7 mouse cellular contexts compared by ENCODE assay signal in genomic region chr10:78279210-78279609, GRCm38 (mm10). TPM values are rescaled to one million over a fixed set of nuclear protein-coding genes. Genes with fewer than 3 reads are reported as not detected.
DNase-seq lines count a peak whose midpoint lies in the region; ATAC-seq and TF ChIP-seq lines count a peak whose summit lies in the region.

No protein-coding gene starts in this region.

- DNase-seq in T-cell, adult 2 months (ENCODE audit: low spot score), result peak; percentile 49
- DNase-seq in embryo, embryonic 9.5 days (ENCODE audit: extremely low spot score), result peak; percentile 41
- DNase-seq in hindbrain, embryonic 10.5 days (ENCODE audit: low spot score), result peak; percentile 55
- DNase-seq in layer of hippocampus, adult 8-10 months (ENCODE audit: low spot score in 2 of 2), result peak; percentile 36 to 59
- DNase-seq in lung, postnatal 0 days (ENCODE audit: low spot score), result peak; percentile 76
- DNase-seq in retina, postnatal 7 days (ENCODE audit: low read depth, low spot score), result peak; percentile 60

- no peaks in the 10 kb centered on the region for H3K9me3 ChIP-seq in hindbrain, embryonic 10.5 days
- no peaks in the 10 kb centered on the region for H3K9me3 ChIP-seq in lung, postnatal 0 days (ENCODE audit: low read length)

- no peak overlapping the region for H3K27ac ChIP-seq in hindbrain, embryonic 10.5 days
- no peak overlapping the region for H3K27ac ChIP-seq in lung, postnatal 0 days (ENCODE audit: low read length)

- H3K4me3 ChIP-seq in hindbrain, embryonic 10.5 days, result no peak overlapping the region
- no peak overlapping the region for H3K4me3 ChIP-seq in lung, postnatal 0 days (ENCODE audit: low read depth, low read length)

- peak; percentile 96 for TF ChIP-seq CTCF in lung, postnatal 0 days (IDR thresholded peaks at IDR 0.05)

- peak; percentile 79 for ATAC-seq in CD4-positive, CD25-positive, alpha-beta regulatory T cell, adult 4 months
- ATAC-seq in lung, postnatal 0 days, result peak; percentile 79

- H3K27me3 ChIP-seq in hindbrain, embryonic 10.5 days (ENCODE audit: insufficient read depth, poor library complexity, severe bottlenecking), result no peaks in the 10 kb centered on the region
- H3K27me3 ChIP-seq in lung, postnatal 0 days (replicated peaks; ENCODE audit: insufficient read depth, low read length), result no peaks in the 10 kb centered on the region

- 46% methylated on average over 8 of the region's 8 CpGs for WGBS in hindbrain, embryonic 10.5 days
- 42% methylated on average over 8 of the region's 8 CpGs for whole genome bisulfite sequencing in lung, postnatal 0 days

- no peak overlapping the region for H3K9ac ChIP-seq in lung, postnatal 0 days (replicated peaks; ENCODE audit: low read depth)

- no peak overlapping the region for H3K4me2 ChIP-seq in lung, postnatal 0 days (replicated peaks; ENCODE audit: low read depth, low read length)

- H3K4me1 ChIP-seq in hindbrain, embryonic 10.5 days (replicated peaks), result no peaks in the 10 kb centered on the region
- H3K4me1 ChIP-seq in lung, postnatal 0 days (ENCODE audit: insufficient read depth, low read depth, low read length), result no peaks in the 10 kb centered on the region

- TF ChIP-seq EP300 in lung, postnatal 0 days (IDR thresholded peaks at IDR 0.05), result no peak

- H3K36me3 ChIP-seq in hindbrain, embryonic 10.5 days, result peaks cover 88% of the 10 kb centered on the region
- peaks cover 29% of the 10 kb centered on the region; the same call in 1 of the 2 replicates for H3K36me3 ChIP-seq in lung, postnatal 0 days (ENCODE audit: insufficient read depth, low read length)

RNA-seq across cellular contexts. Expression of gene Trappc10, which starts 34.8 kb away (rescaled TPM):
- polyA plus RNA-seq in CD4-positive, CD25-positive, alpha-beta regulatory T cell, adult 4 months (2017; shearing (Covaris generic)), result 1 to 10 TPM; 4.9 to 9.0 TPM
- polyA plus RNA-seq in hindbrain, embryonic 10.5 days (2016; fragmentation: Nextera tagmentation; extraction: Ambion mirVana), result 10.4 and 11.5 TPM in 2 replicates
- 10 to 100 TPM; 74.1 to 95.5 (median 86.6) TPM for total RNA-seq in layer of hippocampus, adult 8-10 months (2022)
- polyA plus RNA-seq in lung, postnatal 0 days (2015; fragmentation: Nextera tagmentation; extraction: Ambion mirVana), result 19.2 and 19.9 TPM in 2 replicates
